20 mouse cellular contexts compared by ENCODE assay signal in genomic region chr17:50196005-50196672, GRCm38 (mm10). TPM values are rescaled to one million over a fixed set of nuclear protein-coding genes. Genes with fewer than 3 reads are reported as not detected.
DNase-seq lines count a peak whose midpoint lies in the region; ATAC-seq and TF ChIP-seq lines count a peak whose summit lies in the region.
"Had no signal": no experiment of that assay in that cellular context is flagged by ENCODE, and none has a peak within 500 bp of the region (broad histone marks: within the 10 kb centered on the region; RNA-seq: fewer than 3 reads in every experiment).

No protein-coding gene starts in this region.

- no peak for TF ChIP-seq CTCF in gastrocnemius, adult 2 months (IDR thresholded peaks at IDR 0.05)

- H3K4me1 ChIP-seq in lung, embryonic 16.5 days (replicated peaks; ENCODE audit: control insufficient read depth, insufficient read depth, low read length) = no peaks in the 10 kb centered on the region
- H3K4me1 ChIP-seq: embryonic facial prominence, embryonic 13.5 days had no signal

- H3K27me3 ChIP-seq in lung, embryonic 16.5 days (ENCODE audit: control insufficient read depth, insufficient read depth, low read depth, low read length) = peaks cover 5% of the 10 kb centered on the region

- no peak overlapping the region for H3K4me3 ChIP-seq in gastrocnemius, adult 2 months
- no peak overlapping the region for H3K4me3 ChIP-seq in lung, embryonic 16.5 days (ENCODE audit: low read length)
- H3K4me3 ChIP-seq: embryonic facial prominence, embryonic 13.5 days; heart, embryonic 10.5 days; midbrain, embryonic 12.5 days had no signal

- intact Hi-C loops in gastrocnemius, adult 2 months (cut with DNase I) = loop anchor here (2.0 kb wide), 1 partner anchor 31 kb away; no protein-coding TSS in a partner anchor
- intact Hi-C loops in gastrocnemius, postnatal 36 days (cut with DNase I) = no loop called here

- no peaks in the 10 kb centered on the region for H3K9me3 ChIP-seq in lung, embryonic 16.5 days (ENCODE audit: control insufficient read depth, low read length)
- H3K9me3 ChIP-seq: embryonic facial prominence, embryonic 13.5 days; heart, embryonic 10.5 days; midbrain, embryonic 12.5 days had no signal

- ATAC-seq in lung, embryonic 16.5 days (ENCODE audit: low read depth) = peak; percentile 37; the same call in 1 of the 2 replicates
- ATAC-seq in common myeloid progenitor, adult 5-6 weeks (replicated peaks; ENCODE audit: low read depth, poor library complexity, severe bottlenecking) = peak; percentile 59
- peak; percentile 22 for ATAC-seq in megakaryocyte, adult 5-6 weeks (ENCODE audit: poor library complexity, severe bottlenecking)
- ATAC-seq: hindbrain, embryonic 16.5 days; Patski had no signal

- no peaks in the 10 kb centered on the region for H3K36me3 ChIP-seq in lung, embryonic 16.5 days (ENCODE audit: control insufficient read depth, insufficient read depth, low read length)
- H3K36me3 ChIP-seq: embryonic facial prominence, embryonic 13.5 days; heart, embryonic 10.5 days; midbrain, embryonic 12.5 days had no signal

- DNase-seq in gastrocnemius, adult 2 months = peak; percentile 14
- DNase-seq in gastrocnemius, postnatal 36 days = no peak
- DNase-seq in lung, adult 18-20 months = no peak
- DNase-seq in thymus, adult 18-20 months = no peak
- DNase-seq in adipocyte (ENCODE audit: low spot score) = no peak
- DNase-seq: gastrocnemius, postnatal 25 days; heart, postnatal 14 days; kidney, adult 11 months; kidney, postnatal 14 days; layer of hippocampus, adult 9-11 months; liver; lung, postnatal 10 days had no signal

- H3K27ac ChIP-seq in gastrocnemius, adult 2 months = no peak overlapping the region
- no peak overlapping the region for H3K27ac ChIP-seq in lung, embryonic 16.5 days (ENCODE audit: low read length)
- H3K27ac ChIP-seq: embryonic facial prominence, embryonic 13.5 days; heart, embryonic 10.5 days; midbrain, embryonic 12.5 days had no signal

- no peak overlapping the region for H3K9ac ChIP-seq in lung, embryonic 16.5 days (ENCODE audit: low read length)
- H3K9ac ChIP-seq: embryonic facial prominence, embryonic 13.5 days; midbrain, embryonic 12.5 days had no signal

- H3K4me2 ChIP-seq in lung, embryonic 16.5 days (ENCODE audit: low read depth, low read length) = no peak overlapping the region
- H3K4me2 ChIP-seq: embryonic facial prominence, embryonic 13.5 days; midbrain, embryonic 12.5 days had no signal

- WGBS in lung, embryonic 16.5 days = 18% methylated on average over 10 of the region's 10 CpGs

RNA-seq across cellular contexts. Expression of gene Rftn1, which starts 5.7 kb away (rescaled TPM):
- 10 to 100 TPM; 11.4 to 16.9 TPM for total RNA-seq in gastrocnemius, adult 2 months (2021)
- total RNA-seq in gastrocnemius, postnatal 36 days (2021) = 10 to 100 TPM; 22.0 to 22.8 TPM
- 18.2 and 21.0 TPM in 2 replicates for polyA plus RNA-seq in lung, embryonic 16.5 days (2015; fragmentation: Nextera tagmentation; extraction: Ambion mirVana)
- total RNA-seq in common myeloid progenitor, adult 5-6 weeks (2017) = 37.4 and 43.0 TPM in 2 replicates
- total RNA-seq in megakaryocyte, adult 5-6 weeks (2015) = 12.0 and 13.0 TPM in 2 replicates
- 23.1 and 29.0 TPM in 2 replicates for total RNA-seq in megakaryocyte, adult 5-6 weeks (2017)
